Mouse (Mus musculus): ENCODE data around the gene Cldn2. TPM values are rescaled to one million over a fixed set of nuclear protein-coding genes. Genes with fewer than 3 reads are reported as not detected.

Cldn2 gene
- polyA plus RNA-seq, 1 experiment from 2014 or later = 0.80 TPM

- no peak for ATAC-seq (ENCODE audit: insufficient number of reproducible peaks, low FRiP score, low TSS enrichment, low read depth)
- peaks cover 6% of the 10 kb centered on the region; the same call in 1 of the 2 replicates for H3K27me3 ChIP-seq
- WGBS = 57% methylated on average over 4 of the region's 4 CpGs
- no peak overlapping the region for H3K4me2 ChIP-seq (replicated peaks)
- H3K27ac ChIP-seq (replicated peaks) = no peak overlapping the region
- no peaks in the 10 kb centered on the region for H3K9me3 ChIP-seq (replicated peaks)
- H3K4me3 ChIP-seq (replicated peaks) = no peak overlapping the region
- no peaks in the 10 kb centered on the region for H3K36me3 ChIP-seq
- no peaks in the 10 kb centered on the region for H3K4me1 ChIP-seq
- no peak overlapping the region for H3K9ac ChIP-seq
Observed at GRCm38 (mm10) chrX:139808085-139808484, 7.5 kb downstream of the Cldn2 start.

- Histone ChIP-seq H3K27me3 (peaks cover 6% of the 10 kb centered on the region; the same call in 1 of the 2 replicates), H3K4me1 (no peaks in the 10 kb centered on the region), H3K36me3 (no peaks in the 10 kb centered on the region), H3K9ac (no peak overlapping the region), H3K4me3 (replicated peaks) (no peak overlapping the region), H3K9me3 (replicated peaks) (no peaks in the 10 kb centered on the region), H3K4me2 (replicated peaks) (no peak overlapping the region), H3K27ac (replicated peaks) (no peak overlapping the region)
- WGBS = 88% methylated on average over 10 of the region's 10 CpGs
- ATAC-seq (ENCODE audit: insufficient number of reproducible peaks, low FRiP score, low TSS enrichment, low read depth) = no peak
Observed at GRCm38 (mm10) chrX:139808501-139808900, 7.9 kb downstream of the Cldn2 start.

GRCm38 (mm10) chrX:139812636-139813298 is 12.1 kb downstream of the Cldn2 start:
- Histone ChIP-seq H3K9me3 (replicated peaks) (no peaks in the 10 kb centered on the region), H3K4me2 (replicated peaks) (no peak overlapping the region), H3K4me1 (no peaks in the 10 kb centered on the region), H3K9ac (no peak overlapping the region), H3K27me3 (peaks cover 12% of the 10 kb centered on the region; the same call in 1 of the 2 replicates), H3K27ac (replicated peaks) (no peak overlapping the region), H3K4me3 (replicated peaks) (no peak overlapping the region), H3K36me3 (no peaks in the 10 kb centered on the region)
- ATAC-seq (ENCODE audit: insufficient number of reproducible peaks, low FRiP score, low TSS enrichment, low read depth) = no peak
- 69% methylated on average over 3 of the region's 3 CpGs for WGBS

GRCm38 (mm10) chrX:139813299-139814002 is 12.8 kb downstream of the Cldn2 start:
- Histone ChIP-seq H3K4me2 (replicated peaks) (no peak overlapping the region), H3K4me1 (no peaks in the 10 kb centered on the region), H3K36me3 (no peaks in the 10 kb centered on the region), H3K27ac (replicated peaks) (no peak overlapping the region), H3K9ac (no peak overlapping the region), H3K4me3 (replicated peaks) (no peak overlapping the region), H3K27me3 (peaks cover 12% of the 10 kb centered on the region; the same call in 1 of the 2 replicates), H3K9me3 (replicated peaks) (no peaks in the 10 kb centered on the region)
- ATAC-seq (ENCODE audit: insufficient number of reproducible peaks, low FRiP score, low TSS enrichment, low read depth) = no peak
- WGBS = 74% methylated on average over 9 of the region's 9 CpGs

GRCm38 (mm10) chrX:139814018-139814635 is 13.5 kb downstream of the Cldn2 start:
- ATAC-seq (ENCODE audit: insufficient number of reproducible peaks, low FRiP score, low TSS enrichment, low read depth) = no peak
- Histone ChIP-seq H3K4me1 (no peaks in the 10 kb centered on the region), H3K4me3 (replicated peaks) (no peak overlapping the region), H3K27ac (replicated peaks) (no peak overlapping the region), H3K9ac (no peak overlapping the region), H3K4me2 (replicated peaks) (no peak overlapping the region), H3K36me3 (no peaks in the 10 kb centered on the region), H3K27me3 (peaks cover 12% of the 10 kb centered on the region; the same call in 1 of the 2 replicates), H3K9me3 (replicated peaks) (no peaks in the 10 kb centered on the region)
- 86% methylated on average over 8 of the region's 8 CpGs for WGBS

- 71% methylated on average over 5 of the region's 5 CpGs for WGBS
- H3K27me3 ChIP-seq = 0 out of 2 replicates have a peak, but pooled peaks cover 6% of the 10 kb centered on the region
- no peaks in the 10 kb centered on the region for H3K9me3 ChIP-seq (replicated peaks)
- no peaks in the 10 kb centered on the region for H3K36me3 ChIP-seq
- H3K27ac ChIP-seq (replicated peaks) = no peak overlapping the region
- no peak overlapping the region for H3K4me3 ChIP-seq (replicated peaks)
- no peak overlapping the region for H3K9ac ChIP-seq
- H3K4me2 ChIP-seq (replicated peaks) = no peak overlapping the region
- ATAC-seq (ENCODE audit: insufficient number of reproducible peaks, low FRiP score, low TSS enrichment, low read depth) = no peak
- no peaks in the 10 kb centered on the region for H3K4me1 ChIP-seq
Observed at GRCm38 (mm10) chrX:139815201-139815600, 14.6 kb downstream of the Cldn2 start.

GRCm38 (mm10) chrX:139825402-139825801 is 24.8 kb downstream of the Cldn2 start:
- no peak overlapping the region for H3K4me3 ChIP-seq (replicated peaks)
- no peaks in the 10 kb centered on the region; the same call in 1 of the 2 replicates for H3K27me3 ChIP-seq
- 85% methylated on average over 1 of the region's 1 CpGs for WGBS

GRCm38 (mm10) chrX:139826926-139827325 is 26.3 kb downstream of the Cldn2 start:
- no peak overlapping the region for H3K9ac ChIP-seq
- 84% methylated on average over 4 of the region's 4 CpGs for WGBS
- ATAC-seq (ENCODE audit: insufficient number of reproducible peaks, low FRiP score, low TSS enrichment, low read depth) = no peak

More at GRCm38 (mm10) chrX:139825402-139825801, 24.8 kb downstream of the Cldn2 start:
- no peaks in the 10 kb centered on the region for H3K9me3 ChIP-seq (replicated peaks)
- no peaks in the 10 kb centered on the region for H3K4me1 ChIP-seq
- no peak overlapping the region for H3K4me2 ChIP-seq (replicated peaks)
- H3K9ac ChIP-seq = no peak overlapping the region
- H3K27ac ChIP-seq (replicated peaks) = no peak overlapping the region
- no peak for ATAC-seq (ENCODE audit: insufficient number of reproducible peaks, low FRiP score, low TSS enrichment, low read depth)
- H3K36me3 ChIP-seq = 0 out of 2 replicates have a peak, but pooled peaks cover 7% of the 10 kb centered on the region

GRCm38 (mm10) chrX:139828363-139829092 is 27.9 kb downstream of the Cldn2 start:
- Histone ChIP-seq H3K4me2 (replicated peaks) (no peak overlapping the region), H3K9ac (no peak overlapping the region), H3K36me3 (0 out of 2 replicates have a peak, but pooled peaks cover 7% of the 10 kb centered on the region), H3K27ac (replicated peaks) (no peak overlapping the region), H3K4me1 (no peaks in the 10 kb centered on the region), H3K9me3 (replicated peaks) (no peaks in the 10 kb centered on the region), H3K4me3 (replicated peaks) (no peak overlapping the region), H3K27me3 (no peaks in the 10 kb centered on the region; the same call in 1 of the 2 replicates)
- no peak for ATAC-seq (ENCODE audit: insufficient number of reproducible peaks, low FRiP score, low TSS enrichment, low read depth)
- WGBS = 83% methylated on average over 6 of the region's 6 CpGs

More at GRCm38 (mm10) chrX:139826926-139827325, 26.3 kb downstream of the Cldn2 start:
- Histone ChIP-seq H3K4me3 (replicated peaks) (no peak overlapping the region), H3K4me2 (replicated peaks) (no peak overlapping the region), H3K27me3 (no peaks in the 10 kb centered on the region; the same call in 1 of the 2 replicates), H3K36me3 (0 out of 2 replicates have a peak, but pooled peaks cover 7% of the 10 kb centered on the region), H3K4me1 (no peaks in the 10 kb centered on the region), H3K27ac (replicated peaks) (no peak overlapping the region), H3K9me3 (replicated peaks) (no peaks in the 10 kb centered on the region)

GRCm38 (mm10) chrX:139832464-139832863 is 31.8 kb downstream of the Cldn2 start:
- no peaks in the 10 kb centered on the region for H3K9me3 ChIP-seq (replicated peaks)
- H3K27me3 ChIP-seq = no peaks in the 10 kb centered on the region
- H3K9ac ChIP-seq = no peak overlapping the region
- no peaks in the 10 kb centered on the region for H3K4me1 ChIP-seq
- no peaks in the 10 kb centered on the region for H3K36me3 ChIP-seq
- WGBS = 16% methylated on average over 5 of the region's 5 CpGs
- no peak overlapping the region for H3K4me2 ChIP-seq (replicated peaks)
- no peak for ATAC-seq (ENCODE audit: insufficient number of reproducible peaks, low FRiP score, low TSS enrichment, low read depth)
- H3K27ac ChIP-seq (replicated peaks) = no peak overlapping the region
- no peak overlapping the region for H3K4me3 ChIP-seq (replicated peaks)
